Mouse (Mus musculus): ENCODE measurements around the gene Tspan5.

GRCm38 (mm10) chr3:138781492-138781891 lies 39.5 kb downstream of the Tspan5 start:
- TF ChIP-seq CTCF (IDR thresholded peaks at IDR 0.05; ENCODE audit: extremely low read depth, insufficient read depth, insufficient read length, insufficient replicate concordance) (no peak), POLR2A (IDR thresholded peaks at IDR 0.05; ENCODE audit: low read depth, low read length) (no peak)
